Mouse (Mus musculus) embryonic fibroblast, embryonic 13.5 days (primary cell): Measurements from ENCODE around the gene Olfr48. TPM values are rescaled to one million over a fixed set of nuclear protein-coding genes. Genes with fewer than 3 reads are reported as not detected.

Source experiments
- H3K27ac ChIP-seq: 2 replicates; pipeline ENCODE4 v1.5.1; 2012; ENCODE audit warnings: low read length, control low read depth, inconsistent platforms; ENCODE audit not compliant: insufficient read depth
- H3K4me1 ChIP-seq: 2 replicates; pipeline ENCODE4 v1.6.1; 2011; ENCODE audit warnings: low read length; ENCODE audit not compliant: control insufficient read depth, insufficient read depth
- H3K4me3 ChIP-seq: 2 replicates; pipeline ENCODE4 v1.5.1; 2011; ENCODE audit warnings: mild to moderate bottlenecking, control low read depth, low read length; ENCODE audit not compliant: insufficient read depth
- CTCF ChIP-seq: IDR thresholded peaks from 2 replicates; pipeline ENCODE4 v1.5.1; 2011; ENCODE audit warnings: mild to moderate bottlenecking, control low read depth, low read length, moderate library complexity, borderline replicate concordance; ENCODE audit not compliant: insufficient read depth
- POLR2A ChIP-seq: IDR thresholded peaks from 2 replicates; pipeline ENCODE4 v1.6.1; 2011; ENCODE audit warnings: low read depth, mild to moderate bottlenecking, control low read depth, low read length, moderate library complexity
- polyA plus RNA-seq: library from polyadenylated mRNA; stranded (reverse); fragments of >200 nt; gene quantifications from 2 replicates; pipeline ENCODE4 v1.2.4, GENCODE M21; 2011; ENCODE audit warnings: low read depth; ENCODE audit not compliant: missing spikeins, insufficient read length

Olfr48 gene
- polyA plus RNA-seq: not detected in 2 replicates

- TF ChIP-seq CTCF (no peak), POLR2A (no peak)
- no peak within 1 kb of the TSS for H3K27ac ChIP-seq
- H3K4me3 ChIP-seq: no peak within 1 kb of the TSS
- no peaks in the 10 kb centered on the region for H3K4me1 ChIP-seq
Measured at GRCm38 (mm10) chr2:89848105-89848504, at the start of gene Olfr48. Gene Olfr48, minus strand, starts transcription at chr2:89848205.

GRCm38 (mm10) chr2:89878137-89878536, 30.1 kb upstream of the Olfr48 start, which contains the start of gene Olfr1257:
Gene Olfr1257, plus strand, starts transcription at chr2:89878437.
- TF ChIP-seq POLR2A (no peak), CTCF (no peak)
- H3K4me3 ChIP-seq: no peak within 1 kb of the TSS
- no peaks in the 10 kb centered on the region for H3K4me1 ChIP-seq
- no peak within 1 kb of the TSS for H3K27ac ChIP-seq

GRCm38 (mm10) chr2:89849230-89849629, 1.2 kb upstream of the Olfr48 start:
- H3K4me3 ChIP-seq: no peak overlapping the region
- H3K4me1 ChIP-seq: no peaks in the 10 kb centered on the region
- H3K27ac ChIP-seq: no peak overlapping the region
- TF ChIP-seq POLR2A: no peak
- no peak for TF ChIP-seq CTCF

GRCm38 (mm10) chr2:89841455-89841854, 6.5 kb downstream of the Olfr48 start, which contains the start of gene Olfr1256:
Gene Olfr1256, minus strand, starts transcription at chr2:89841555.
- Histone ChIP-seq H3K4me3 (no peak within 1 kb of the TSS), H3K4me1 (no peaks in the 10 kb centered on the region), H3K27ac (no peak within 1 kb of the TSS)
- TF ChIP-seq POLR2A (no peak), CTCF (no peak)

GRCm38 (mm10) chr2:89820216-89820615, 27.8 kb downstream of the Olfr48 start:
- Histone ChIP-seq H3K27ac (no peak overlapping the region), H3K4me3 (no peak overlapping the region), H3K4me1 (no peaks in the 10 kb centered on the region)
- no peak for TF ChIP-seq CTCF
- TF ChIP-seq POLR2A: no peak

GRCm38 (mm10) chr2:89811751-89812150, 36.3 kb downstream of the Olfr48 start, which contains the start of gene Olfr1255:
Gene Olfr1255, plus strand, starts transcription at chr2:89812051.
- H3K27ac ChIP-seq: no peak within 1 kb of the TSS
- H3K4me1 ChIP-seq: no peaks in the 10 kb centered on the region
- TF ChIP-seq CTCF (no peak), POLR2A (no peak)
- H3K4me3 ChIP-seq: no peak within 1 kb of the TSS

- no peak for TF ChIP-seq POLR2A
- no peak for TF ChIP-seq CTCF
- Histone ChIP-seq H3K27ac (no peak overlapping the region), H3K4me3 (no peak overlapping the region), H3K4me1 (no peaks in the 10 kb centered on the region)
Measured at GRCm38 (mm10) chr2:89810751-89811150, 37.3 kb downstream of the Olfr48 start.

GRCm38 (mm10) chr2:89799583-89799982, 48.4 kb downstream of the Olfr48 start:
- Histone ChIP-seq H3K27ac (no peak overlapping the region), H3K4me3 (no peak overlapping the region), H3K4me1 (no peaks in the 10 kb centered on the region)
- TF ChIP-seq POLR2A (no peak), CTCF (no peak)

GRCm38 (mm10) chr2:89793519-89793918, 54.5 kb downstream of the Olfr48 start, which contains the start of gene Olfr1254:
Gene Olfr1254, minus strand, starts transcription at chr2:89793619.
- no peak for TF ChIP-seq POLR2A
- TF ChIP-seq CTCF: no peak
- Histone ChIP-seq H3K27ac (no peak within 1 kb of the TSS), H3K4me1 (no peaks in the 10 kb centered on the region), H3K4me3 (no peak within 1 kb of the TSS)

Other genes starting within 250 kb of the Olfr48 start
- gene Olfr1247, start 234.1 kb downstream of the Olfr48 start, polyA plus RNA-seq: not detected in 2 replicates
- gene Olfr1248, start 230.0 kb downstream of the Olfr48 start, polyA plus RNA-seq: not detected in 2 replicates
- not detected in 2 replicates for gene Olfr1249, start 213.2 kb downstream of the Olfr48 start, polyA plus RNA-seq
- gene Olfr1250, start 186.7 kb downstream of the Olfr48 start, polyA plus RNA-seq: not detected in 2 replicates
- not detected in 2 replicates for gene Olfr1251, start 176.3 kb downstream of the Olfr48 start, polyA plus RNA-seq
- gene Olfr1252, start 123.2 kb downstream of the Olfr48 start, polyA plus RNA-seq: not detected in 2 replicates
- gene Olfr1253, start 91.1 kb downstream of the Olfr48 start, polyA plus RNA-seq: not detected in 2 replicates
- not detected in 2 replicates for gene Olfr1254, start 54.6 kb downstream of the Olfr48 start, polyA plus RNA-seq
- gene Olfr1255, start 36.2 kb downstream of the Olfr48 start, polyA plus RNA-seq: not detected in 2 replicates
- not detected in 2 replicates for gene Olfr1256, start 6.7 kb downstream of the Olfr48 start, polyA plus RNA-seq
- not detected in 2 replicates for gene Olfr1257, start 30.2 kb upstream of the Olfr48 start, polyA plus RNA-seq
- gene Olfr1258, start 79.1 kb upstream of the Olfr48 start, polyA plus RNA-seq: not detected in 2 replicates
- gene Olfr1259, start 100.5 kb upstream of the Olfr48 start, polyA plus RNA-seq: not detected in 2 replicates
- gene Olfr1260, start 126.1 kb upstream of the Olfr48 start, polyA plus RNA-seq: not detected in 2 replicates
- not detected in 2 replicates for gene Olfr1261, start 143.0 kb upstream of the Olfr48 start, polyA plus RNA-seq
- gene Olfr1262, start 151.9 kb upstream of the Olfr48 start, polyA plus RNA-seq: not detected in 2 replicates
- not detected in 2 replicates for gene Olfr1263, start 163.9 kb upstream of the Olfr48 start, polyA plus RNA-seq
- not detected in 2 replicates for gene Olfr1264, start 177.4 kb upstream of the Olfr48 start, polyA plus RNA-seq
- gene Olfr1265, start 187.1 kb upstream of the Olfr48 start, polyA plus RNA-seq: not detected in 2 replicates
- gene Olfr140, start 215.4 kb upstream of the Olfr48 start, polyA plus RNA-seq: not detected in 2 replicates